Mouse (Mus musculus): Measurements from ENCODE around the gene Gm37240.

Gm37240 gene

DNA sequence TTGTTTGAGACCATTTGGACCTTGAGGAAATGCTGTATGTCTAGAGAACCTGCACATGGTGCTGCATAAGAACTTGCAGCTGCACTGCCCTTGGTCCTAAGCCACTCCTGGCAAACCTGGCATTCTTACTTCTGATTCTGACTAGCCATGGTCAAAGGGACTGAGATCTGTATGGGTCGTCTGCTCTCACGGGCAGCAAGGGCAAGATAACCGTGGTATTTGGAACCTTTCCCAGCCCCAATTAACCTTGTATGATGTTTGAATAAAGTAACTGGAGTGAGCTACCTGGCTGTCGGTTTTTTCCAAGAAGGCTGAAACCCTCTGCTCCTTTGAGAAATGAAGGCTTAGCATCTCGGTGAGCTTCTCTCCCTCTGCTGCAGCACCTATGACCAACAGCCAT lies 8.4 kb downstream of the Gm37240 start:
- in situ Hi-C loops (cut with MboI) = no loop called here

DNA sequence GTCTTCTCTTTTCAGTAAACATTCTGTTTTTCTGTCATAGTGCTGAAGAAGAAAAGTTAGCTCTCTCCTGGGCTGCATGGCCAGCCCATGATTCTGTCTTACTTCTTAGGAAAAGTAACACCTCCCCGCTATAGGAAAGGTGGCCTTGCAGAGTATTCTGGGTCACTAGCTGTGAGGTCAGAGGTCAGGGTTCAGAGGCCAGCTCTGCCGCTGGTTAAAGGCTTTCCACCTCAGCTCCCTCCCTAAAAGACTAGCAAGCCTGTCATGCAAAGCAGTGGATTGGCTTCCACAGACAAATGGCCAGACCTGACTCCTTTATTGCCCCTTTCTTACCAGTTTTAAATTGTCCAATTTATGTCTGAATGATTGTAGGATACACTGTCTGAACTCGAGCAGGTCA lies 23.3 kb downstream of the Gm37240 start:
- in situ Hi-C loops (cut with MboI) = no loop called here

- in situ Hi-C loops (cut with MboI) = no loop called here
These were observed 24.4 kb downstream of the Gm37240 start for GRCm38 (mm10) chr3:85862886-85863285.

DNA sequence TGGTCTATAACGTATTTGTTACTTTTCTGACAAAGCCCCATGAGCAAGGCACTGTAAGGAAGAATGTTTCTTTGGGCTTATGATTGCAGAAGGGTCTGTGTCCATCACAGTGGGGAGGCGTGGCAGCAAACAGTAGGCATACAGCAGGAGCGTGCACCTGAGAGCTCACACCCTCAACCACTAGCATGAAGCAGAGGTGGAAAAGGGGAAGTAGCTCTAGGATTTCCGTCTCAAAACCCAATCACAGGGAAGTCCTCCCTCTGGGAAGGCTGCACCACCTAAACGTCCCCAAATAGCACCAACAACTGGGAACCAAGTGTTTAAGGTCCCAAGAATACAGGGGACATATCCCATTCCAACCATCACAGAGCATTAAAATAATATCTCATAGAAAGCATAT lies 26.3 kb downstream of the Gm37240 start:
- in situ Hi-C loops (cut with MboI) = no loop called here

- in situ Hi-C loops (cut with MboI) = no loop called here
These were observed 28.0 kb downstream of the Gm37240 start for GRCm38 (mm10) chr3:85859311-85859710.

GRCm38 (mm10) chr3:85858140-85859135 lies 28.9 kb downstream of the Gm37240 start:
- in situ Hi-C loops (cut with MboI) = no loop called here

- in situ Hi-C loops (cut with MboI) = no loop called here
These were observed 30.2 kb downstream of the Gm37240 start for GRCm38 (mm10) chr3:85857083-85857482.

DNA sequence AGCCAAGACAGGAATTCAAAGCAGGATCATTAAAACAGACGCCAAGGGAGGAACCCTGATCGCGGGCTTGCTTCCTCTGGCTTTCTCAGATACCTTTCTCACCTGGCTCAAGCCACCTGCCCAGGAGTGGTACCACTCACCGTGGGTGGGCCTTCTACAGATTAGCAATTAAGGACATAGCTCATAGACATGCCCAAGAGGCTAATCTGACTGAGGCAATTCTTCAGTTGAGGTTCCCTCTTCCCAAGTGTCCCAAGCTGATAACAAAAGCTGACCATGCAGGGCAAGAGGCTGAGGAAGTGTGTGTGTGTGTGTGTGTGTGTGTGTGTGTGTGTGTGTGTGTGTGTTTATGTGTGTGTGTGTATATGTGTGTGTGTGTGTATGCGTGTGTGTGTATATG lies 31.4 kb downstream of the Gm37240 start:
- in situ Hi-C loops (cut with MboI) = no loop called here

- in situ Hi-C loops (cut with MboI) = no loop called here
These were observed 32.3 kb downstream of the Gm37240 start for GRCm38 (mm10) chr3:85855043-85855442.

DNA sequence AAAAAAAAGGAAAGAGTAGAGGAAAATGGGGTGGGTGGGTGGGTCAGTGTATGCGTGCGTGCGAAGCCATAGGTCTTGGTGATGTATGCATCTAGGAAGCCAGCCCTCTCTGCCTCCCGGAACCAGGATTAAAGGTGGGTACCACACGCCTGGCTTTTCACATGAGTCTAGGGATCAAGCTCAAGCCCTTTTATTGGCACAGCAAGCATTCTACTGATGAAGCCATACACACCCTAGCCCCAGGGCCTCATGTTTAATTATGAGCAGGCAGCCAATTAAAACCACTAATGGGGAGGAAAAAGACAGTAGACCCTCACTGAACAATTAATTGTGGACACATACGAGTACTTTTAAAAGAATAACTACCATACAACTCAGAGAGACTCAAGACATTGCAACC lies 33.2 kb downstream of the Gm37240 start:
- in situ Hi-C loops (cut with MboI) = no loop called here

DNA sequence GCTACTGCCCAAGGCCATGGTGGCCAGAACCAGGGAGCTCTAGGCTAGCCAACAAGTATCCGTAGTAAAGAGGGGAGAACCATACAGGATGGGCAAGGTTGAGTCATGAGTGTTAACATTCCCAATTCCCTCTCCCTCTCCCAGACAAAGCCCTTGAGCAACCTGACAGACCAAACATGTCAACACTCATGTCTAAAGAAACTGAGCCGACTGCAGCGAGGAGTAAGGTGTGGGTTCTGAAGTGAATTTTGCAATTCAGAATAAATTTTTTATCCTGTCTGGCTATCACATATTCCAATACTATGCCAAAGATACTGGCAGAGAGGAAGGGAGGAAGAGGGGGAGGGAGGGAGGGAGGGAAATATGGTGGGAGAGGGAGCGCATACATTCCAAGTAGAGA lies 33.6 kb downstream of the Gm37240 start:
- in situ Hi-C loops (cut with MboI) = no loop called here

GRCm38 (mm10) chr3:85850079-85850478 lies 37.2 kb downstream of the Gm37240 start:
- in situ Hi-C loops (cut with MboI) = no loop called here

- in situ Hi-C loops (cut with MboI) = no loop called here
These were observed 41.0 kb downstream of the Gm37240 start for GRCm38 (mm10) chr3:85846316-85846715.

DNA sequence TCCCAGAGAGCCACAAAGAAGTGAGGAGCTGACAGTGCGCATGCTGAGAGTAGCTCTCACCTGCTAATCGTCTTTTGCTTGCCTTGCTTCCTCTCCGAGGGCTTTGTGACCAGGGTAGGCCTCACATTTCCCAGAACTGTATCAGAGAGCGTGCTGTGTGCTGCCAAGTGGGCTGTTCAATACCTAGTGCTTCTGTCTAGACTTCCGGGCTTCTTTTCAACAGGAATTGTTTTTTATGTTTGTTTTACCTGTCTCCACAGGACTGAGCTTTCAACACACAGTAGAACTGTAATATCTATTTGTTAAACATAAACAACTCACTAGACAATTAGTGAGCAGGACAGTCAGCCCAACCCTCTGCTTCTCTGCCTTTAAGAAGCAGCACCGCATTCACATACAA lies 42.0 kb downstream of the Gm37240 start:
- in situ Hi-C loops (cut with MboI) = no loop called here

DNA sequence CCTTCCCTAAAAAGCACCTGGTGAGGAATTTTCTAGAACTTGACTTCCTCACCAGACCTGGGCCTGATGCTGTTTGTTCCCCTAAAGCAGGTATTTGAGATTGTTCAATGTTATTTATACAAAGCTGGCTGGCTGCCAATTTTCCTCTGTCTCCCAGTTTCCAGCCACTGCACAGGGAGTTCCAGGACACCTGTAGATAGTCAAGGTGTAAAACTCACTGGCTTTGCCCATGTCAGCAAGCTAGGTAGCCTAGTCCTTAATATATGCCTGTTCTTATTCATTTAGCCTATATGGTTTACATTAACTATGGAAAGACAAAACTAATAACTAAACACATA lies 44.5 kb downstream of the Gm37240 start:
- in situ Hi-C loops (cut with MboI) = no loop called here

DNA sequence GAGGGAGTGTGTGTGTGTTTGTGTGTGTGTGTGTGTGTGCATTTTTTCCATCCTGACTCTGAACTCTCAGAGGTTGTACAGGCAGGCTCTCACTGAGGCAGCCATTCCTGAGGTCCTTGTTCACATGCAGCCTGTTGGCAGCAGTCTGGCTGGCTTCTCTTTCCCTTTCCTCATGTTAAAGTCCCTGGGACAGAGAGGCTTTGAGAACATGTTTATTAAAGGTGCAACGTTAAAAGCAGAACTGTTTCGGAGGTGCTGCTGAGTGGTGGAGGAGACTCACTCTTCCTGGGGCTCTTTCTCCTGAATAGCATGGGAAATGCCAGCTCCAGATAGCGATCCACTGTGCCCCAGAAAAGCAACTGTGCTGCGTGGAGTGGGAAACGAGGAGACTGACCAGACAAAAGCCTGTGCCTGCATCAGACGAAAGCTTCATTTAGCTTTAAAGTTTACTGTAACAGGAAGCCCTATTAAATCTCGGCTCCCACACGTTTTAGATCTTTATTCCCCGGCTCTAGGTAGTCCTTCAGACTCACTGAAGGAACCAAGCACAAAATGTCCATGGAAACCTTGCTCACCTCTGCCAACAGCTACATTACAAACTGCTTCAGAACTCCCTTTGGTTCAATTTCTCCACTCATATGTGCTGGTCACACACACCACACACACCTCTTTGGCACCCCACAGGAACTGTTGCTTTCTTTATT lies 45.0 kb downstream of the Gm37240 start:
- in situ Hi-C loops (cut with MboI) = no loop called here

DNA sequence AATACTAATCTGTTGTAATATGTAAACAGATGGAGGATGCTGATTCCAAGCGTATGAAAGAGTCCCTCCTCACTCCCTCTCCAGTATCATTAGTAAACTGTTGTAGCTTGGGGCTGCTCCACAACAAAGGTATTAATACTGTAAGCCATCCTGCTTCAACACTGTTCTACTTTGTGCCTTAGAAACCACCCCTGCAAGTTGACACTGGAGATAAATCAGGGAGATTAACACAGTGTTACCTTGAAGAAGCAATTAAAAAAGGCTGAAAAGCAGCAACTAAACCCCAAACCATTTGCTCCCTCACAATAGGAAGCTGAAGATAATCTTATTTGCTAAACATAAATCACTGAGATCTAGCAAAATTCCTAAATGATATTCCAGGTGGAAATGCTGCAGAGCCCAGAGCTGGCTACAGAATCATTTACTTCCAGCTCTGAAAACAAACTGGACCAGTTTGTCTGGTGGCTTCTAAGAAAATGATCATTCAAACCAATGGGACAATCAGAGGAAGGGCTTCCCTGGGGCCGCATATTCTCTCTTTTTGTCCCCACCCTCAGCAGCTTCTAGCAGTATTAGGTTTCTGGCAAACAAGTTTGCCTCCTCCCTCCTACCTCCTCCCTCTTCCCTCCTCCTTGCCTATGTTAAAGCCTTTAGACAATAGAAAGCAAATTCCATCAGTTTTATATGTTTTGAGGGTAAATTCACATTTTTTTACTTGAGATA lies 45.7 kb downstream of the Gm37240 start:
- in situ Hi-C loops (cut with MboI) = no loop called here

DNA sequence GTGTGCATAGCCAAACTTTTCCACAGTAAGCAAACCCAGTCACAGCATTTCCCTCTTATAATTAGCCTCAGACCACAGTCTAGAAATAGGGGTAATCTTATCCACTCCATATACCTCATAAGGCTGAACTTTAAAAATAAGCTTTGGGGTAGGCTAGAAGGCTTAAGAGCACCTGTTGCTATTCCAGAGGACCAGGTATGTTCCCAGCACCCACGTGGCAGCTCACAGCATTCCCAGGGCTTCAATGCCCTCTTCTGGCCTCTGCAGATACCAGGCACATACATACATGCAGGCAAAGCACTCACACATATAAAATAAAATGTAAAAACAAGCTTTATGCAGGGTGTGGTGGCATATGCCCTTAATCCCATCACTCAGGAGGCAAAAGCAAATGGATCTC lies 53.7 kb downstream of the Gm37240 start:
- in situ Hi-C loops (cut with MboI) = no loop called here

DNA sequence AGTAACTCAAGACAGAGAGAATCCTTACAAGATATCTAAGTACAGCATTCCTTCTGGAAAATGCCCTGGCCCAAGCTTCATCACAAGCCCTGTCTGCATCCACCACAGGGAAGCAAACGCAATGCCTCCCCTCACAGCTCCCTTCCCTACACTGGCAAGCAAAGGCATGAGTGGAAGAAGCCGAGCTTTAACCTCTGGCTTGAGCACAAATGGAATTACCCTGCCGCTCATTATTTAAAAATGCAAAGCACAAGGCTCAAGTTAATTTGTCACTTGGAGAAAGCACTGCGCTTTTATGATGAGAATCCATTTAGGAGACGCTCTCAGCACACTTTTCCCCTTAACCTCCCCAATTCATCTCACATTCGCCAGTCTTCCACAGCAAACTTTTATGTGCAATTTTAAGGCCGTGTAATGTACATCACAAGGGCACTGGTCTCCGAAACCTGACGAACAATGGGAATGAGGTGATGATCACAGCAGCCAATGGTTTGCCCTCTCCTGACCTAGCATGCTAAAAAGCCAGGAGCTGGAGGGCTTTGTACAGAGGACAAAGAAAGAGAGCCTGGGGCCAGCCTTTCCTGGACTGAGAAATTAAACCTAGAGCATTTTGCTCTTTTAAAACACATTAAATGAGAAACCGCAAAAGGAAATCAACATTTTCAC lies 54.7 kb downstream of the Gm37240 start:
- in situ Hi-C loops (cut with MboI) = no loop called here

- in situ Hi-C loops (cut with MboI) = no loop called here
These were observed 55.5 kb downstream of the Gm37240 start for GRCm38 (mm10) chr3:85831785-85832184.

GRCm38 (mm10) chr3:85829047-85829446 lies 58.3 kb downstream of the Gm37240 start:
- in situ Hi-C loops (cut with MboI) = no loop called here

DNA sequence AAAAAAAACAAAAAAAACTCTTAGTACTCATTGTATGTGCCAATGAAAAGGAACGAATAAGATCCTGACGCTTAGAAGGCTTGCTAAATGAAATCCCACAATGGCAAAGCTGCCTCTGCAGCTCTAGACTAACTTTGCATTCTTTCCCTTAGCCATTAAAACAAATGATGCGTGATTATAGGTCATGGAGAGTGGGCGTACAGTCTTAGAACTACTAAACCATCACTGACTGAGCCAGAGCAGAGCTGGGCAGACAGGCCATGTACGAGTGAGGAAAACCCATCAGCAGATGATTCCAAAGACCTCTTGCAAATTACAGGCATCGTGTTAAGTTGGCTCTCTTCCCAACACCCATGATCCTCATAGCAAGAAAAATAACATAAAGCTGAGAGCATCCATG lies 59.5 kb downstream of the Gm37240 start:
- in situ Hi-C loops (cut with MboI) = no loop called here

Measured in mature B cell (primary cell).